10 mouse cellular contexts compared by ENCODE assay signal in genomic region chr2:52419295-52419694, GRCm38 (mm10).
"Had no signal": no experiment of that assay in that cellular context is flagged by ENCODE, and none has a peak within 500 bp of the region (broad histone marks: within the 10 kb centered on the region; RNA-seq: fewer than 3 reads in every experiment).

No protein-coding gene starts in this region.

- H3K27ac ChIP-seq: left cerebral cortex, adult 2 months; limb, embryonic 10.5 days; midbrain, embryonic 13.5 days; neural tube, embryonic 12.5 days had no signal

- H3K9me3 ChIP-seq: limb, embryonic 10.5 days had no signal

- ATAC-seq: midbrain, embryonic 13.5 days had no signal

- H3K4me3 ChIP-seq: left cerebral cortex, adult 2 months; limb, embryonic 10.5 days; midbrain, embryonic 13.5 days; myocyte; neural tube, embryonic 12.5 days had no signal

- DNase-seq: kidney, adult 2 months; kidney, postnatal 25 days; lung, adult 18-20 months; right cerebral cortex, postnatal 14 days; thymus, postnatal 36 days had no signal

- H3K9ac ChIP-seq: midbrain, embryonic 13.5 days; neural tube, embryonic 12.5 days had no signal

- H3K27me3 ChIP-seq: midbrain, embryonic 13.5 days; neural tube, embryonic 12.5 days had no signal

- H3K4me2 ChIP-seq: midbrain, embryonic 13.5 days; neural tube, embryonic 12.5 days had no signal
